Mouse (Mus musculus) frontal cortex, adult (tissue): Measurements from ENCODE around the gene Hoxd8.

Experiments used
- ATAC-seq: cut with Nextera tagmentation; 2 replicates; pipeline ENCODE4 v1.9.2; 2017; ENCODE audit warnings: mild to moderate bottlenecking, moderate library complexity, mixed read lengths; ENCODE audit not compliant: low TSS enrichment

Gene Hoxd8

DNA sequence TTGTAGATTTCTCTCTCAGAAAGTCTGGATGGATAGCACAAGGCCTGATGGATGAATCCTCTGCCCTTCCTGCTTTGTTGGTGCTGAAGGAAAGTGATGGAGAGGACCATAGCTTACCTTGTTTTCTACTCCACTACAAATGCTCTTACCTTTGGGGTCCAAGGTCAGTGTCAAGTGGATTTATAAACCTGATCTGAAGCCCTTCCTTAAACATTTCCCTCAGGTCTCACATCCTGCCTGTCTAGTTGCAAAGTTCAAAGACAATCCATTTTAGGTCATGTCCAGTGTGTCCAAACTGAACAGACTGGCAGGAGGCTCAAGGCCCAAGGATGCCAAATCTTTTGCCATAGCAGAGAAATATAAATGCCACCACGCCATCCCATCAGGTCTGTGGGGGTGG lies 47.4 kb downstream of the Hoxd8 start:
- no peak for ATAC-seq

DNA sequence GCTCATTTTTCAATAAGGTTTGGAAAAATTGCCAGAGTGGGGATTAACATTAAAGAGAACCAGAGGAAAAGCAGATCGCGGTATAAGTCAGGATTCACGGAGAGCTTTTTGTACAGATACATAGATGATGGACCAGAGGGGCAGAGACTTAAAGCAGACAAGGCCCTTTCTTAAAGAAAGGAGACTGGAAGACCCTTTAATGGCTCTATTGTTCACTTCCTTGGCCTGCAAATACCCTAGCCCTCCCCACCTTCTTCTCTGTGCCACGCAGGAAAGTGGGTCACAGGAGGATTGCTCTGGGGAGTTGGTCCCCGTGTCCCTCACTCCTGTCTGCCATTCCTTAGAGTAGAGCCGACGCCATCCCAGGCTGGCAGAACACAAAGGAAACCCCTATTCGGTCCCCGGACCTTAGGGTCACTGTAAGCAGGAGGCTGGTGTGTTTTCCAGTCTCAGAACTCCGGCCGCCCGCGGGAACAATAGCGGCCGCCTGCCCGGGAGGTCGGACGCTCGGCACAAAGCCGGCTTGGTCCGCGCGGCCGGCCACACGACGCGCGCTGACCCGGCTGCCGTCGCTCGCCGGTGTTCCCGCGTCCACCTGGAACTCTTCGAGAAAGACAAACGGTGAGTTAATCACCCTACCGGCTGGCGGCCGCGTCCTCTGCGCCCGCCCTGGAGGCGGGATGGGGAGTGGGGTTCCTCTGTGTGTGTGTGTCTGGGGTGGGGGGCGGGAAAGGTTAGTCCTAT lies 48.2 kb downstream of the Hoxd8 start:
- ATAC-seq, result no peak

DNA sequence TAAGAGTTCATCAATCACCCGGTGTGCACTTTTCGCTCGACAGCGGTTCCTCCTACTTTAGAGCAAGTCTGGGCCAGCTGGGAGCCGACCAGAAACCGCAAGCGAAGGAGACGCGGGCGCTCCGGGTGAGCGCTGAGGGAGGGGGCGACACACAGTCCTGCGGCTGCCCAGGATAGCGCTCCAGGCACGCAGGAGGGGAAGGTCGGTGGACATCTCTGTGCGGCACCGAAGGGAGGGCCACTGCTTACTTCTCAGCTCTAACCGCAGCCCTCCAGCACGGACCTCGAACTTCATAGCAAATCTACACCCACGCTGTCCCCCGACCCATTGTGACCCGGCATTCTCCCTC lies 48.7 kb downstream of the Hoxd8 start:
- ATAC-seq, result no peak

DNA sequence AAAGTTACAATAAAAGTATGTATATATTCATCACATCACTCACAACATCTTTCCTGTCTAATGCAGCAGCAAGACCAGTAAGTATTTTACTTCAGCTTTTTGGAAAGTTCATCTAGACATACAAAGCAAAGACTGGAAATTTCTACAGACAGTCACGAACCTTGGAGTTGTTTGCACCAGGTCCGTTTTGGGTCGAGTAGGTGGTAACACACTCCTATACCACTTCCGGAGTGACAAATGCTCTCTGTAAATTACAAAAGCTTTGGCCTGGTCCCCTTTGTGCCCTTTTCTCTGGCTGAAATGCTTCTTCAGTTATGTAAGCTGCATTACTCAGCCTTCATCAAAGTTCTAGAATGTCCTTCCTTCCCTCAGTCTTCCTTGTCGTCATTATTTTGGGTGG lies 49.3 kb downstream of the Hoxd8 start:
- ATAC-seq, result no peak
